Mouse (Mus musculus) hindbrain, embryonic 11.5 days (tissue): ENCODE measurements around the gene Aldh3b3. TPM values are rescaled to one million over a fixed set of nuclear protein-coding genes. Genes with fewer than 3 reads are reported as not detected.

ENCODE experiments used
- ATAC-seq: fragments of 200-750 bp; cut with Nextera tagmentation; 2 replicates; pipeline ENCODE4 v1.8.0; 2017; ENCODE audit warnings: mild to moderate bottlenecking, moderate TSS enrichment, moderate library complexity; ENCODE audit not compliant: low FRiP score
- DNase-seq: peaks from one replicate; pipeline ENCODE4 v3.0.0-alpha.2; 2015; ENCODE audit warnings: low spot score
- H3K27ac ChIP-seq: fragments of 300-500 bp; sonication (generic); 2 replicates; pipeline ENCODE4 v1.5.1; 2014; ENCODE audit warnings: mild to moderate bottlenecking, low read depth, low read length
- H3K27me3 ChIP-seq: fragments of 300-500 bp; sonication (generic); 2 replicates; pipeline ENCODE4 v1.6.1; 2014; ENCODE audit warnings: mild to moderate bottlenecking, low read length, moderate library complexity, mixed read lengths; ENCODE audit not compliant: control insufficient read depth, insufficient read depth
- H3K36me3 ChIP-seq: fragments of 300-500 bp; sonication (generic); 2 replicates; pipeline ENCODE4 v1.6.1; 2014; ENCODE audit warnings: mild to moderate bottlenecking, low read length, moderate library complexity, mixed read lengths; ENCODE audit not compliant: control insufficient read depth, insufficient read depth
- H3K4me1 ChIP-seq: fragments of 300-500 bp; sonication (generic); replicated peaks from 2 replicates; pipeline ENCODE4 v1.6.1; 2014; ENCODE audit warnings: low read length, mixed read lengths; ENCODE audit not compliant: control insufficient read depth, insufficient read depth
- H3K4me2 ChIP-seq: fragments of 300-500 bp; sonication (generic); replicated peaks from 2 replicates; pipeline ENCODE4 v1.6.1; 2014; ENCODE audit warnings: mild to moderate bottlenecking, low read depth, low read length
- H3K4me3 ChIP-seq: fragments of 300-500 bp; sonication (generic); 2 replicates; pipeline ENCODE4 v1.5.1; 2014; ENCODE audit warnings: low read depth, low read length
- H3K9ac ChIP-seq: fragments of 300-500 bp; sonication (generic); 2 replicates; pipeline ENCODE4 v1.6.1; 2014; ENCODE audit warnings: low read depth, low read length
- H3K9me3 ChIP-seq: fragments of 300-500 bp; sonication (generic); 2 replicates; pipeline ENCODE4 v1.6.1; 2016; ENCODE audit warnings: low read length; ENCODE audit not compliant: control insufficient read depth
- WGBS: fragments of 180-500 bp; shearing (Covaris S2); extraction: QIAGEN DNeasy Blood & Tissue Kit; methylation state at CpG from one replicate; pipeline ENCODE4 v1.1.7; 2014; 5-methylcytosine and 5-hydroxymethylcytosine counted together
- polyA plus RNA-seq: library from polyadenylated mRNA; unstranded; fragments of >200 nt; fragmentation: Nextera tagmentation; extraction: Ambion mirVana; gene quantifications from 2 replicates; pipeline ENCODE4 v1.2.1, GENCODE M21; 2014

Aldh3b3 gene
- polyA plus RNA-seq, 1 experiment from 2014 or later: not detected

GRCm38 (mm10) chr19:4005971-4006370 lies 47.5 kb downstream of the Aldh3b3 start:
- Histone ChIP-seq H3K27me3 (no peaks in the 10 kb centered on the region), H3K27ac (no peak overlapping the region), H3K4me3 (no peak overlapping the region), H3K36me3 (peaks cover 6% of the 10 kb centered on the region; the same call in 1 of the 2 replicates), H3K4me2 (no peak overlapping the region), H3K9ac (no peak overlapping the region), H3K4me1 (peaks cover 3% of the 10 kb centered on the region), H3K9me3 (no peaks in the 10 kb centered on the region)
- DNase-seq: no peak
- 98% methylated on average over 8 of the region's 8 CpGs for WGBS
- no peak for ATAC-seq

GRCm38 (mm10) chr19:4011086-4011485 lies 52.6 kb downstream of the Aldh3b3 start:
- 98% methylated on average over 5 of the region's 5 CpGs for WGBS

GRCm38 (mm10) chr19:4012432-4013022 lies 54.1 kb downstream of the Aldh3b3 start, which contains the start of gene Ndufv1:
TSS of gene Ndufv1 (minus strand) at chr19:4012806.
- under 1% methylated on average over 45 of the region's 45 CpGs for WGBS

More at GRCm38 (mm10) chr19:4011086-4011485, 52.6 kb downstream of the Aldh3b3 start:
- Histone ChIP-seq H3K27ac (no peak overlapping the region), H3K9ac (no peak overlapping the region), H3K27me3 (no peaks in the 10 kb centered on the region), H3K4me2 (no peak overlapping the region), H3K4me3 (no peak overlapping the region), H3K4me1 (peaks cover 3% of the 10 kb centered on the region; the same call in 1 of the 2 replicates), H3K9me3 (no peaks in the 10 kb centered on the region), H3K36me3 (peaks cover 6% of the 10 kb centered on the region; the same call in 1 of the 2 replicates)
- DNase-seq (no peak), ATAC-seq (no peak)

GRCm38 (mm10) chr19:4013066-4013465 lies 54.6 kb downstream of the Aldh3b3 start:
- DNase-seq (no peak), ATAC-seq (peak; percentile 41; the same call in 1 of the 2 replicates)
- H3K4me2 ChIP-seq: peak overlapping the region; percentile 23; the same call in 1 of the 2 replicates
- 0 out of 2 replicates have a peak overlapping the region, but pooled peaks have one; percentile 37 for H3K9ac ChIP-seq
- no peaks in the 10 kb centered on the region for H3K27me3 ChIP-seq
- H3K27ac ChIP-seq: no peak overlapping the region
- peak overlapping the region; percentile 61 for H3K4me3 ChIP-seq
- peaks cover 3% of the 10 kb centered on the region; the same call in 1 of the 2 replicates for H3K4me1 ChIP-seq
- no peaks in the 10 kb centered on the region for H3K9me3 ChIP-seq
- peaks cover 6% of the 10 kb centered on the region; the same call in 1 of the 2 replicates for H3K36me3 ChIP-seq
- WGBS: 19% methylated on average over 9 of the region's 9 CpGs

More at GRCm38 (mm10) chr19:4012432-4013022, 54.1 kb downstream of the Aldh3b3 start, which contains the start of gene Ndufv1:
- Histone ChIP-seq H3K4me3 (peak within 1 kb of the TSS; percentile 61), H3K27ac (no peak within 1 kb of the TSS), H3K36me3 (peaks cover 6% of the 10 kb centered on the region; the same call in 1 of the 2 replicates), H3K4me2 (peak within 1 kb of the TSS; percentile 56), H3K27me3 (no peaks in the 10 kb centered on the region), H3K9ac (peak within 1 kb of the TSS; percentile 63), H3K4me1 (peaks cover 3% of the 10 kb centered on the region; the same call in 1 of the 2 replicates), H3K9me3 (no peaks in the 10 kb centered on the region)
- peak; percentile 98 for DNase-seq
- ATAC-seq: peak; percentile 99

GRCm38 (mm10) chr19:4014802-4015201 lies 56.4 kb downstream of the Aldh3b3 start:
- Histone ChIP-seq H3K9me3 (no peaks in the 10 kb centered on the region), H3K4me2 (no peak overlapping the region), H3K9ac (no peak overlapping the region), H3K27me3 (no peaks in the 10 kb centered on the region), H3K27ac (no peak overlapping the region), H3K4me1 (peaks cover 3% of the 10 kb centered on the region; the same call in 1 of the 2 replicates), H3K36me3 (no peaks in the 10 kb centered on the region; the same call in 1 of the 2 replicates), H3K4me3 (no peak overlapping the region)
- no peak for ATAC-seq
- no peak for DNase-seq

DNA sequence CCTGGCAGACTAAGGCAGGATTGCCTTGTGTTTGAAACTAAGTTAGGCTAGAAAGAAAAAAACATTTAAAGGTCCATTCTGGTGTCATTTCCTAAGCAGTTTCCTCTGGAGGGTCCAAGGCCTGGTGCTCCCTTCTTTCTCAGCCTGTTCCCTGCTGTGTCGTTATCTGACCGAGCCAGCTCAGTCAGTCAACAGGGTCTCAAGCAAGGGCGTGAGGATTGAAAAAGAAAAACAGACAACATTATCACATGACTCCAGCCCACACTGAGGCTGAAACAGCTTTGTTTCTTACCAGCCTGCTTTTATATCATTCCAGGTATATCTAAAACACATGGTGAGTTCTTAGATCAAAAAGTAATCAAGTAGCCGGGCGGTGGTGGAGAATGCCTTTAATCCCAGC lies 57.2 kb downstream of the Aldh3b3 start:
- no peaks in the 10 kb centered on the region for H3K9me3 ChIP-seq
- H3K4me1 ChIP-seq: peaks cover 3% of the 10 kb centered on the region; the same call in 1 of the 2 replicates
- ATAC-seq (no peak), DNase-seq (no peak)
- H3K36me3 ChIP-seq: no peaks in the 10 kb centered on the region
- no peak overlapping the region for H3K9ac ChIP-seq
- WGBS: 57% methylated on average over 5 of the region's 5 CpGs
- H3K4me3 ChIP-seq: no peak overlapping the region
- no peak overlapping the region for H3K27ac ChIP-seq
- H3K27me3 ChIP-seq: no peaks in the 10 kb centered on the region
- no peak overlapping the region for H3K4me2 ChIP-seq

- Histone ChIP-seq H3K27ac (no peak overlapping the region), H3K36me3 (no peaks in the 10 kb centered on the region), H3K27me3 (no peaks in the 10 kb centered on the region), H3K4me2 (no peak overlapping the region), H3K4me3 (no peak overlapping the region), H3K9me3 (no peaks in the 10 kb centered on the region), H3K4me1 (no peaks in the 10 kb centered on the region), H3K9ac (no peak overlapping the region)
- ATAC-seq (no peak), DNase-seq (no peak)
- 70% methylated on average over 10 of the region's 10 CpGs for WGBS
Measured at GRCm38 (mm10) chr19:4017921-4018587, 59.6 kb downstream of the Aldh3b3 start.

GRCm38 (mm10) chr19:4018743-4019583 lies 60.5 kb downstream of the Aldh3b3 start:
- no peaks in the 10 kb centered on the region for H3K4me1 ChIP-seq
- no peaks in the 10 kb centered on the region for H3K36me3 ChIP-seq
- H3K27me3 ChIP-seq: no peaks in the 10 kb centered on the region
- H3K4me3 ChIP-seq: no peak overlapping the region
- H3K27ac ChIP-seq: no peak overlapping the region
- DNase-seq (peak; percentile 71), ATAC-seq (peak; percentile 35; the same call in 1 of the 2 replicates)
- no peaks in the 10 kb centered on the region for H3K9me3 ChIP-seq
- no peak overlapping the region for H3K9ac ChIP-seq
- 37% methylated on average over 18 of the region's 18 CpGs for WGBS
- H3K4me2 ChIP-seq: no peak overlapping the region
